Mouse (Mus musculus) myocyte (in vitro differentiated cells): ENCODE measurements around the gene Mgrn1. TPM values are rescaled to one million over a fixed set of nuclear protein-coding genes. Genes with fewer than 3 reads are reported as not detected.

Experiments used
- H3K27me3 ChIP-seq: one replicate; pipeline ENCODE4 v1.6.1; 2011; ENCODE audit not compliant: control insufficient read depth, insufficient read depth, insufficient read length
- H3K36me3 ChIP-seq: one replicate; pipeline ENCODE4 v1.6.1; 2011; ENCODE audit not compliant: control insufficient read depth, insufficient read depth
- H3K4me2 ChIP-seq: one replicate; pipeline ENCODE4 v1.6.1; 2011; ENCODE audit warnings: low read depth, control low read depth
- H3K4me3 ChIP-seq: one replicate; pipeline ENCODE4 v1.5.1; 2011; ENCODE audit warnings: mild to moderate bottlenecking, control low read depth, moderate library complexity
- H3K79me2 ChIP-seq: one replicate; pipeline ENCODE4 v1.6.1; 2011; ENCODE audit not compliant: control insufficient read depth, insufficient read depth
- H3ac ChIP-seq: one replicate; pipeline ENCODE4 v1.6.1; 2011; ENCODE audit not compliant: control insufficient read depth, insufficient read length
- CEBPB ChIP-seq: IDR thresholded peaks from 2 replicates; pipeline ENCODE4 v1.6.1; 2011; ENCODE audit warnings: mild to moderate bottlenecking, moderate library complexity; ENCODE audit not compliant: poor library complexity, insufficient read depth, severe bottlenecking
- E2F4 ChIP-seq: IDR thresholded peaks from one replicate; pipeline ENCODE4 v1.6.1; 2011; ENCODE audit warnings: mild to moderate bottlenecking, control low read depth, moderate library complexity; ENCODE audit not compliant: insufficient read depth
- MAX ChIP-seq: IDR thresholded peaks from one replicate; pipeline ENCODE4 v1.6.1; 2011; ENCODE audit warnings: low read depth, mild to moderate bottlenecking, control low read depth
- MYOD1 ChIP-seq, 3 experiments: IDR thresholded peaks; one replicate each; pipeline ENCODE4 v1.6.1; 2011; ENCODE audit warnings: control low read depth in 2 of 3, low read depth in 2 of 3, mild to moderate bottlenecking in 2 of 3, moderate library complexity in 1 of 3; ENCODE audit not compliant: insufficient read length in 2 of 3, control insufficient read depth in 1 of 3
- MYOG ChIP-seq, 3 experiments: IDR thresholded peaks; one replicate each; pipeline ENCODE4 v1.6.1; 2011; ENCODE audit warnings: control low read depth in 2 of 3, low read depth in 2 of 3, mild to moderate bottlenecking in 2 of 3; ENCODE audit not compliant: insufficient read length in 2 of 3, control insufficient read depth in 1 of 3, insufficient read depth in 1 of 3
- POLR2A ChIP-seq: IDR thresholded peaks from one replicate; pipeline ENCODE4 v1.6.1; 2011; ENCODE audit warnings: low read depth, mild to moderate bottlenecking, control low read depth, moderate library complexity; ENCODE audit not compliant: insufficient read length
- POLR2AphosphoS2 ChIP-seq: IDR thresholded peaks from one replicate; pipeline ENCODE4 v1.6.1; 2011; ENCODE audit warnings: low read depth, control low read depth; ENCODE audit not compliant: insufficient read length
- REST ChIP-seq: IDR thresholded peaks from one replicate; pipeline ENCODE4 v1.6.1; 2011; ENCODE audit warnings: mild to moderate bottlenecking, control low read depth, moderate library complexity; ENCODE audit not compliant: insufficient read depth, insufficient read length
- SRF ChIP-seq: IDR thresholded peaks from one replicate; pipeline ENCODE4 v1.6.1; 2011; ENCODE audit warnings: low read depth; ENCODE audit not compliant: control insufficient read depth, insufficient read length
- TCF12 ChIP-seq: IDR thresholded peaks from one replicate; pipeline ENCODE4 v1.6.1; 2011; ENCODE audit warnings: mild to moderate bottlenecking, control low read depth; ENCODE audit not compliant: poor library complexity, insufficient read depth, severe bottlenecking
- TCF3 ChIP-seq: IDR thresholded peaks from one replicate; pipeline ENCODE4 v1.6.1; 2011; ENCODE audit warnings: low read depth, control low read depth; ENCODE audit not compliant: insufficient read length
- USF1 ChIP-seq: IDR thresholded peaks from one replicate; pipeline ENCODE4 v1.6.1; 2011; ENCODE audit warnings: low read depth, mild to moderate bottlenecking, control low read depth, moderate library complexity
- polyA plus RNA-seq: library from polyadenylated mRNA; unstranded; fragments of >200 nt; fragmentation: generic; extraction: Trizol; gene quantifications from one replicate; pipeline ENCODE4 v1.2.1, GENCODE M21; 2012; ENCODE audit warnings: missing spikeins

The Mgrn1 gene
- polyA plus RNA-seq, 1 experiment, result 59.3 TPM

GRCm38 (mm10) chr16:4939412-4939811 is 53.4 kb downstream of the Mgrn1 start:
- peaks cover 7% of the 10 kb centered on the region for H3K79me2 ChIP-seq
- H3K36me3 ChIP-seq, result peaks cover 23% of the 10 kb centered on the region
- no peaks in the 10 kb centered on the region for H3K27me3 ChIP-seq
- H3ac ChIP-seq, result peak overlapping the region; percentile 35
- TF ChIP-seq TCF12 (no peak), USF1 (no peak), POLR2A (peak; percentile 53), MYOD1 (IDR thresholded peaks at IDR 0.05; ENCODE audit: control insufficient read depth in 1 of 3, insufficient read length in 2 of 3, low read depth in 2 of 3) (peak in 1 of 3 experiments; percentile 26), CEBPB (no peak), E2F4 (no peak), REST (no peak), POLR2AphosphoS2 (peak; percentile 89), SRF (peak; percentile 27), MAX (no peak), TCF3 (no peak), MYOG (IDR thresholded peaks at IDR 0.05; ENCODE audit: control insufficient read depth in 1 of 3, insufficient read depth in 1 of 3, insufficient read length in 2 of 3, low read depth in 2 of 3) (peak in 2 of 3 experiments; percentile 3 to 60)
- peak overlapping the region; percentile 87 for H3K4me3 ChIP-seq
- peak overlapping the region; percentile 73 for H3K4me2 ChIP-seq

DNA sequence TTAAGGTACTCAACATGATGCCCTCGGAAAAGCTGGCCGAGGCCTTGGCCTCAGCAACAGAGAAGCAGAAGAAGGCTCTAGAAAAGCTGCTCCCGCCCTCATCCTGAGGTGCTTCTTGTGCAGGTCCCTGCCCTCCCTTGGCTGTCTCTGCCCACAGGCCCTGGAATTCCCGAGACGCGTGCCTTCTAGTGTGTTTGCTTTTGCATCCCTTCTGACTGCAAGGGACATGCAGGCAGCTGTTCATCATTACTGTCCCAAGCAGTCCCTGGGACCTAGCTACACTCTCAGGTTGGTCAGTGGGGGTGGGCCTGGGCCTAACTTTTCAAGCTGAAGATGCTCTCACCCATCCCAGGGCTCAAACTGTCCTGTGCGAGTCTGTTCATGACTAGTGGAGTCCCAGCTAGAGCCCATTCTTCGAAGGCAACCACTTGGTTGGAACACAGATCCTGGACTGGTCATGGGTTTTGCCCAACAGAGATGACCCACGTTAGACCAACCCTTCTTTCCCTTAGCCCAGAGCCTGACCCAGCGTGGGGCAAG is 54.3 kb downstream of the Mgrn1 start:
- TF ChIP-seq USF1, result no peak
- no peak for TF ChIP-seq CEBPB
- no peak for TF ChIP-seq TCF3
- H3K79me2 ChIP-seq, result peaks cover 7% of the 10 kb centered on the region
- no peaks in the 10 kb centered on the region for H3K27me3 ChIP-seq
- H3ac ChIP-seq, result no peak overlapping the region
- H3K4me2 ChIP-seq, result no peak overlapping the region
- H3K4me3 ChIP-seq, result no peak overlapping the region
- H3K36me3 ChIP-seq, result peaks cover 31% of the 10 kb centered on the region

DNA sequence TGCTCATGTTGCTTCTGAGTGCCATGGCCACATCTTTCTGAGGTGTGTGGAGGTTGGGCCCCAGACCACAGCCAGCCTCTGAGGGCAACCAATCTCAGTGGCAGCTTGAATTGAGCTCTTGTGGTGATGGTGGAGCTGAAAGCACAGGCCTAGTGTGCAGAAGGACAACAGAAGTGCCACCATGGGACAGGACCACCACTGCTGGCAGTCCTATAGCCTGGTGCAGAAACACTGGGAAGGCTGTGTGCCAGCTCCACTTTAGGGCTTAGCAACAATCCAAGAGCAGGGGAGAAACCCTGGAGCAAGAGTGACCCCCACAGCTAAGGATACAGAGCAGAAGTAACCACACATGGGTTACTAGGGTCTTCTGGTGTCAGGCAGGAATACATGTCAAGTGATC is 55.0 kb downstream of the Mgrn1 start:
- Histone ChIP-seq H3K36me3 (peaks cover 31% of the 10 kb centered on the region), H3K79me2 (peaks cover 7% of the 10 kb centered on the region), H3ac (no peak overlapping the region), H3K4me2 (no peak overlapping the region), H3K4me3 (no peak overlapping the region), H3K27me3 (no peaks in the 10 kb centered on the region)
- peak; percentile 61 for TF ChIP-seq POLR2AphosphoS2
- TF ChIP-seq TCF3, result no peak

DNA sequence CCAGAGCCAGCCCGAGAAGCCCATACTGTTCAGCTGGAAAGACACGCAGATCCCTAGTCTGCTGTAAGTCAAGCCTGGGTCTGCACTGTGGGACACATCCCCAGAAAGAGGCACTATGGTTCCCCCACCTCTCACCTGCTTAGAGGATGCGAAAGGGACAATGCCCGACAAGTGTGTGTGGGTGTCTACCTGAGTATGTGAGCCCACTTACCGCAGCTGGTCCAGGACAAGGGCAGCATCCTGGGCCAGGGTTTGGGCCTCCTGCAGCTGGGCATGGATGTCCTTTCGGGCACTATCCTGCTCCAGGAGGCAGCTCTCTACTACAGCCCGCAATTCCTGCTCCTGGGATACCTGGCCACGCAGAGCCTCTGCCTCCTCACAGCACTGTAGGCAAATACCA is 56.8 kb downstream of the Mgrn1 start:
- Histone ChIP-seq H3K27me3 (no peaks in the 10 kb centered on the region), H3K4me3 (no peak overlapping the region), H3ac (no peak overlapping the region), H3K79me2 (peaks cover 7% of the 10 kb centered on the region), H3K4me2 (no peak overlapping the region), H3K36me3 (peaks cover 31% of the 10 kb centered on the region)
- TF ChIP-seq E2F4 (no peak), POLR2AphosphoS2 (peak; percentile 57)

DNA sequence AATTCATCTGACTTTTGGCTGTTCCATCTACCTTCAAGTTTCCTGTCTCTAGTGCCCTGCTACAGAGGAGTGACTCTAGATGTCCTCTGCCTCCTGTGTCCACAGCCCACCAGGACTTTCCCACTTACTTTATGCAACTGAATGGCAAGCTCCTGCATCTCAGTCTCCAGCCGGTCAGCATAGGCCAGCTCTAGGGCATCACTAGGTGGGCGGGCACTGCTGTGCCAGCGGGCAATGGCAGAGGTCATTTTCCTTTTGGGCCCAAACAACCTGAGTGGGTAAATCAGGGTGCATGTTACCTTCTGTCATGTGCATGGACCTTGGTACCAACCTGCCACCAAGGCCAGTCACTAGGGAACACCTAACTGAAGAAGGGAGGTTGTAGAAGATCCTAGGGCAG is 57.4 kb downstream of the Mgrn1 start:
- TF ChIP-seq TCF3, result no peak
- no peak for TF ChIP-seq REST
- TF ChIP-seq SRF, result no peak
- TF ChIP-seq CEBPB, result no peak
- TF ChIP-seq MAX, result no peak
- Histone ChIP-seq H3ac (no peak overlapping the region), H3K4me2 (no peak overlapping the region), H3K79me2 (peaks cover 7% of the 10 kb centered on the region), H3K36me3 (peaks cover 31% of the 10 kb centered on the region), H3K4me3 (no peak overlapping the region), H3K27me3 (no peaks in the 10 kb centered on the region)

DNA sequence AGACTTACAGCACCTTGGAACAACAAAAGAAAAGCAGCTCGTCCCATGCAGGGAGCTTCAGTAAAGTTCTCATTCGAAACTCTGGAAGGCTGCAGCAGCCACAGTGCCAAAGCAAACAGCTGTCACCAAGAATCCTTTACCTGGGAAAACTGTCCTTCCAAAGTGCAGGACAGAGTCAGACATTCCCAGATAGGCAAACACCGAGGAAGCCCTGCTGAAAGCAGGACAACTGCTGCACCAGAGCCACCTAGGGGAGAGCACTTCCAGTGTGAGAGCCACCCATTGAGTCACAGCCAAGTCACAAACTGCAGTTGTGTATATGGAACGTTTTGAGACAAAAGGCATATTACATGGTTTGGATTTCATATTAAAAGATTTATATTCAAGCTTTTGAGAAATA is 59.4 kb downstream of the Mgrn1 start:
- no peak overlapping the region for H3ac ChIP-seq
- TF ChIP-seq REST, result no peak
- TF ChIP-seq SRF, result no peak
- TF ChIP-seq E2F4, result no peak
- no peak for TF ChIP-seq MYOG (IDR thresholded peaks at IDR 0.05; ENCODE audit: control insufficient read depth in 1 of 3, insufficient read depth in 1 of 3, insufficient read length in 2 of 3, low read depth in 2 of 3)
- no peak overlapping the region for H3K4me3 ChIP-seq
- no peaks in the 10 kb centered on the region for H3K79me2 ChIP-seq
- H3K36me3 ChIP-seq, result peaks cover 38% of the 10 kb centered on the region
- no peak overlapping the region for H3K4me2 ChIP-seq
- H3K27me3 ChIP-seq, result no peaks in the 10 kb centered on the region
